Mouse (Mus musculus) heart, postnatal 25 days (tissue): Measurements from ENCODE around the gene Abcf3. TPM values are rescaled to one million over a fixed set of nuclear protein-coding genes. Genes with fewer than 3 reads are reported as not detected.

Source experiments
- DNase-seq: peaks from one replicate; pipeline ENCODE4 v3.0.0; 2022; ENCODE audit warnings: low spot score
- intact Hi-C: fragments of 180-260 bp; cut with DNase I; formaldehyde crosslinking; loops from one replicate; pipeline ENCODE4 v1.15.1; 2025
- total RNA-seq, 2 experiments: library from RNA; stranded (reverse); gene quantifications; 2 replicates each; pipeline ENCODE4 v1.2.3; 2021

Abcf3 gene
- total RNA-seq, 2 experiments from 2014 or later: 64.9 to 69.4 TPM

DNA sequence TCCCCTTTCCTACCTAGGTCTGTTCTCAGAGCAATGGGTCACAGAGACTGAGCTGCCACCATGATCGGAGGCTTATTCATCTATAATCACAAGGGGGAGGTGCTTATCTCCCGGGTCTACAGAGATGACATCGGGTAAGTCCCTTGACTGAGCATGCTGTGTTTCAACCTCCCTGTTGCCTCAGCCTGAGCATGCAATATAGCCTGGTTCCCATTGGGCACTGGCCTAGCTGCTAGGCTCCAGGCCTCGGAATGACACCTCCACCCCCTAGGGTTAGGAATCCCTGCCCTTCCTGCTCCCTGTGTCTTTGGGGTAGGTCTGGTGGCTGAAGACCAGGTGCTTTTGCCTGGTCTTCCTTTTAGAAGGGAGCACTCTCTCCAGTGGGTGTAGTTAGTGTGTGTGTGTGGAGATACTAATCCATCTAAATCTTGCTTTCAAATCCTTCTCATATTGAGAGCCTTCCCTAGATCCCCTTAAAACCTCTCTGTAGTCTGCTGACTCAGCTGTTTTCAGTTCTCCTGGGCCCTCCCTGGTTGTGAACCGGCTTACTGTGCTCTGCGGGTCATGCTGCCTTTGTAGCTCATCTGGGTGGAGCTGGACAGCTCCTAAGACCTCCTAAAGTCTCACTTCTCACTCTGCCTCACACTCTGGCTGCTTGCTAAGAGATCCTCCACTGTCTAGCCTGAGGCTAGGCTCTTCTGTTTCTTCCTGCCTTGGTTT, 10.6 kb upstream of the Abcf3 start:
- intact Hi-C loops: loop anchor here (5.0 kb wide), 1 partner anchor 180 kb away; the partner anchor contains the start of genes Clcn2 and Polr2h
- no peak for DNase-seq

DNA sequence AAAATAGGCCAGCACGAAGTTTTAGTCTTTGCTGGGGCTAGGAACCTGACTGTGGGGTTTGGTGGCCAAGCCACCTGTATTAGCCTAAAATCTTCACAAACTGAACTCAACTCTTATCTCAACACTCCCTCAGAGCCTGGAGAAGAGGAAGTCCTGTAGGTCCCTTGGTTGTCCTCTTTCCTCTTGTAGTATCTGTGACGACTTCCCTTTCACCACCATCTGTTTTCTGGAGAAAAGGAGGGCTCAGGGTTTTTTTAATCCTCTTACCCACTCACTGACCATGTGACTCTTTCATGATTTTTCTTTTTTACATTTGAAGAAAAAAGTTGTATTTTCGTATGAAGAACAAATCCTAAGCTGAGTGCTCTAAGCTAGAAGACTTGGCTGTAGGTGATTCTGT, 8.7 kb upstream of the Abcf3 start:
- DNase-seq: no peak
- intact Hi-C loops: loop anchor here (5.0 kb wide), 1 partner anchor 178 kb away; the partner anchor contains the start of genes Clcn2 and Polr2h

DNA sequence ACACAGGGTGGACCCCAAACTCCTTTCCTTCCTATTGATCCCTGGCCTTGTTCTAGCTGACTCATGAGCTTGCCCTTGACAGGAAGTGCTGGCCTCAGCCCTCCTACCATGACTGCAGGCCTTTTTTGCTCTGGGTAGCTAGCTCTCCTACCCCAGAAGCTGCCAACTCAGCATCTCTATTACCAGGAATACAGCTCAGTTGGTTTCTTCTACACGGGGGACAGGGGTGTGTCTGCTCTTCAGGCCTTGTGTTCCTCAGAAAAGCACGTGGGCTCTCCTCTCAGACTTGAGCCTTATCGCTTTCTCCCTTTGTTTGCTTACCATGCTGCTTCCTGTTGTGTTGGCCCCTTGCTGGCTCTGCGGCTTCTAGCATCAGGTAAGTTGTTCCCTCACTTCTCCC, 7.9 kb upstream of the Abcf3 start:
- DNase-seq: no peak
- intact Hi-C loops: no loop called here

DNA sequence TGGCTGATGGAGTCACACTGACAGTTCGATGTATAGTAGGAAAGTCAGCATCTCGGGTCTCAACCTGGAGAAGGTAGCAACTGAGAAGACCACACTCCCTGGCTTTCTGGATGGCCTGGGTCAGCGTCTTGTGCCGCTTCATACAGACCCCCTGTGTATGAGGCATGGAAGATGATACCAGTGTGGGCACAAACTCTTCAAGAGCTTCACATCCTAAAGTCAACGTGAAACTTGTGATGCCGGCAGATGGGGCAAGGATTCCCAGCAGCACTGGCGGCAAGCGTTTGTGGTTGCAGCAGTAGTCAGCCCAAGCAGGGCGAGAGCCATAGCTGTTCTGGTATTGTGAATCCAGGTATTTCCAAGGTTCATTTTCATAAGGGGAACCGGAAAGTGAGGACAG, 2.7 kb upstream of the Abcf3 start:
- intact Hi-C loops: loop anchor here (5.0 kb wide), 2 partner anchors 48 to 97 kb away; partner anchors contain the start of gene Eif2b5

DNA sequence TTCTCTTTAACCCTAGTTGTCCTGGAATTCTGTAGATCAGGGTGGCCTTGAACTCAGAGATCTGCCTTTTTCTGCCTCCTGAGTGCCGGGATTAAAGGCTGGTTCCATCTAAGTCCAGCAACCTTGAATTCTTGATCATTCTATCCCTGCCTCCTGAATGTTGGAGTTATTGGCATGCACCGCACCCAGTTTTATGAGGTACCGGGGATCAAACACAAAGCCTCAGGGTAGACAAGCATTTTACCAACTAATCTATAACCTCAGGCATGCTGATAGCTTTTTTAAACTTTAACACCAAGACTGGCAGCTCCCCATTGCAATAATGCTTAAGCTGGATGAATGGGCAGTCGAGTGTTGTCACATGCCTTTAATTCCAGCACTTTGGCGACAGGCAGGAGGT, 954 bp upstream of the Abcf3 start:
- no peak for DNase-seq
- intact Hi-C loops: loop anchor here (5.0 kb wide), 2 partner anchors 50 to 95 kb away; partner anchors contain the start of gene Eif2b5

More for the DNA sequence above, 2.7 kb upstream of the Abcf3 start:
- no peak for DNase-seq

DNA sequence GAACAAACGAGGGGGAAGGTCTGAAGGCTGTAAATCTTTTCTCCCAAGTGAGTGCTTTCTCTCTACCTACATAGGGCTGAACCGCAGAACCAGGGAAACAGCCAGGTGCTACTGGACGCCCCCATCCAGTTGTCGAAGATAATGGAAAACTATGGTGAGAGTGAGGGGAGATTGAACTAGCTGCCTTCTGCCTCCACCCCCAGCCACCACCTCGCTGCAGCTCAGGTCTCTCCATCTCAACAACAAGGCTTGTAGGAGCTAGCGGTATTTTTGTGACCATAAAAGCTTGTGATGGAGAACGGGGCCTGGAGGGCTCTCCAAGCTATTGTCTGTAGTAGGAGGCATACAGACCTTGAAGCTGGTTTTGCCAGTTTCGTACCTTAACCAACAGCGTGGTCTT, 784 bp downstream of the Abcf3 start:
- intact Hi-C loops: loop anchor here (5.0 kb wide), 2 partner anchors 52 to 93 kb away; partner anchors contain the start of gene Eif2b5
- DNase-seq: no peak

DNA sequence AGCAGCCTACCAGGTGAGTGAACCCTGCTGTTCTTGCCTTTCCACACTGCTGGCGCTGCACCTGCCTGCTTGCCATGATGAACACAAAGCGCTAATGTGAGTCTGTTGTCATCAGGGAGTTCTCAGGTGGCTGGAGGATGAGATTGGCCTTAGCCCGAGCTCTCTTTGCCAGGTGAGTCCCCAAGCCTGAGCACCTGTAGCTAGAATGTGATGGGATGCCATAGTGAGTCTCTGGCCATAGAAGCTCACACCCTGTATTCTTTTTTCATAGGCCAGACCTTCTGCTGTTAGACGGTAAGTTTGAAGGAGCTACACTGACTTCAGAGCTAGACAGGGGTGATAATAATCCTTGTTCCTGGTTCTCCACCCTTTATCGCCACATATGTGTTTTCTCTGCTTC, 3.3 kb downstream of the Abcf3 start:
- DNase-seq: no peak
- intact Hi-C loops: loop anchor here (5.0 kb wide), 1 partner anchor 66 kb away; no protein-coding TSS in a partner anchor

DNA sequence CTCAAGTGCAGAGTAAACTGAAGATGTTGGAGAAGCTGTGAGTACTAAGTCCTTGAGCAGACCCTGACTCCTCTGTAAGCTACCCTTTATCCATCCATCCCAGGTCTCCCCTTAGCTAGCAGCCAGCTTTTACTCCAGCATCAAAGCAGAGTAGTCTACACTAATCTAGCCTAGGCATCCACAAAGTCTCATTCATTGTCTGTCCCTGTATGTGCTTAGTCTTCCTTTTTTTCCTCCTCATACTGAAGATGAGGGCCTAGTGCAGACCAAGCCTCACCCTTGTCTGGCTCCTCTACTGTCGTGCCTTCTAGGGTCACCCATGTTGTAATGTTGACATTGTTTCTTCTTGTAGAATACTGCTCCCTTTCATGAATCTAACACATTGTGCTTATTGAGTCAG, 4.2 kb downstream of the Abcf3 start:
- intact Hi-C loops: loop anchor here (5.0 kb wide), 1 partner anchor 65 kb away; no protein-coding TSS in a partner anchor
- DNase-seq: no peak

DNA sequence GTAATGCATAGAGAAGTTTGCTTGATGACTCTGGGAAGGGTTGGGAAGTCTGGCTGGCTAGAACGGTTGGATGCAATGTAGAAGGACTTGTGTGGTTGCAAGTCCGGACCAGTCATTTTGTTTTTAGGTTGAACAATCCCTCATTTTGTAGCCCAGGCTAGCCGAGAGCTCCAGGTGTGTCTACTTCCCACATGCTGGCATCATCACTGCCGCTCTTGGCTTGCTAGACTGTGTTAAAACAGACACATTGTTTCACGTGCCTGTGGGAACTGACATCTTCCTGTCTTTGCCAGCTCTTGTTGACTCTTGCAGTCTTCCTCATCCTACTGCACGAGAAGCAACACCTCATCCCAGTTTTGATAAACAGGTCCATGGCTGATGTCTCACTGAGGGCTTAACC, 6.6 kb downstream of the Abcf3 start:
- intact Hi-C loops: loop anchor here (5.0 kb wide), 1 partner anchor 62 kb away; no protein-coding TSS in a partner anchor
- DNase-seq: no peak

DNA sequence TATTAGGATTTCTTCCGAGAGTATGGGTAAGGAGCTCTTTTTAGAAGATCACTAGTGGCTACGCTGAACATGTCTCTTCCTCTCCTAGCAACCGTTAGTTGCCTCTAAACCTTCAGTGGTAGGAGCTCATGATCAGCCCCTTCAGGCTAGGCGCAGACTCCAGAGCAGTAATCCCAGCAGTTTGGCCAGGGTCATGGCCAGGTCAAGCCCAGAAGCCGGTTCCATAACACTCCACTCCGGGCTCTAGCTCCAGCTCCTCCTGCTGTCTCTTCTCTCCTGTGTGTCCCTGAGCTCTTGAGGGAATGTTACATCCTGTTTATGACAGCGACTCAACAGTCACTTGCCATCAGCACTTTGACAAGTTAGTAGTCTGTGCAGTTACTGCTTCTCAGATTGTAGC, 9.0 kb downstream of the Abcf3 start:
- no peak for DNase-seq
- intact Hi-C loops: no loop called here

DNA sequence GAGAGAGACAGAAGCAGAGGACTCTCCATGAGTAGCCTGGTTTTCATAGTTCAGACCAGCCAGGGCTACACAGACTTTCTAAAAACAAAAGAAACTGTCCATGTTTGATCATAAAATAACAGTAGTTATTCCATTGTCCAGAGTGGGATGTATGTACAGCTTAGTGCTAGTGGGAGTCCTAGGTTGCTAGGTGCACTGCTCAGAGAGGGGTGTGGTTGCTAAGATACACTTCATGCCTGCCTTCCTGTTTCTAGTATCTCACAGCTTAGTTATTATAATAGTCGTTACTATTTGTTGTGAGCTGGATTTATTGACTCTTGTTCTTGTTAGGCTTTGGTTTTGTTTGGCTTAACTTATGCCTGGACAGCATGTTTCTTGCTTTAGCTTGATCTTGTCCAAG, 16.7 kb downstream of the Abcf3 start:
- no peak for DNase-seq
- intact Hi-C loops: loop anchor here (2.0 kb wide), 1 partner anchor 16 kb away; no protein-coding TSS in a partner anchor

DNA sequence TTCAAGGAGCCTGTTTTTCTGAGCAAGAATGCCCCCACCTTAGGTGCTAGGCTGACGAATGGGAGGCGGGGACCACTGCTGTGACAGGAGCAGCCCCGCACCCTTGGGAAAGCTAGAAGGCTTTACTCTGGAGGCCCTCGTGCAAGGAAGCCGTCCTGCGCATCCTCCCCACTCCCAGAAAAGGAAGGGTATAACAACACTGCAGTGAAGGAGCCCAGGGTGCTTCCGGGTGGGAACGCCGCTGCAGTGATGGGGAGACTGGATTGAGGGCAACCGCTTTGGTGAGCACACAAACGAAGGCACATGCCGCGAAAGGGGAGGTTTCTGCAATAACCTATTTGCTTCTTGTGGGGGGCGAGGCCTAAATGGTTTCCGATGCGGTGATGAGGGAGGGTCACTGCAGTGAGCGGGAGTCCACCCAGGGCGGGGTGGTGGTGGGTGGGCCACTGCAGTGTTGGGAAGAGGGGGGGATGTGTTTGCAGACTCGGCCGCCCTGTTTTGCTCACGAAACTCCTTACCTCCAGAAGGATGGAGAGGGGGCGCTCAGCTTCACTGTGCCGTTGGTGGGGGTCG, 41.1 kb downstream of the Abcf3 start, which contains the start of gene Vwa5b2:
Gene Vwa5b2, plus strand, starts transcription at position 106 of the 573 bp plus-strand sequence.
- no peak for DNase-seq
- intact Hi-C loops: no loop called here

DNA sequence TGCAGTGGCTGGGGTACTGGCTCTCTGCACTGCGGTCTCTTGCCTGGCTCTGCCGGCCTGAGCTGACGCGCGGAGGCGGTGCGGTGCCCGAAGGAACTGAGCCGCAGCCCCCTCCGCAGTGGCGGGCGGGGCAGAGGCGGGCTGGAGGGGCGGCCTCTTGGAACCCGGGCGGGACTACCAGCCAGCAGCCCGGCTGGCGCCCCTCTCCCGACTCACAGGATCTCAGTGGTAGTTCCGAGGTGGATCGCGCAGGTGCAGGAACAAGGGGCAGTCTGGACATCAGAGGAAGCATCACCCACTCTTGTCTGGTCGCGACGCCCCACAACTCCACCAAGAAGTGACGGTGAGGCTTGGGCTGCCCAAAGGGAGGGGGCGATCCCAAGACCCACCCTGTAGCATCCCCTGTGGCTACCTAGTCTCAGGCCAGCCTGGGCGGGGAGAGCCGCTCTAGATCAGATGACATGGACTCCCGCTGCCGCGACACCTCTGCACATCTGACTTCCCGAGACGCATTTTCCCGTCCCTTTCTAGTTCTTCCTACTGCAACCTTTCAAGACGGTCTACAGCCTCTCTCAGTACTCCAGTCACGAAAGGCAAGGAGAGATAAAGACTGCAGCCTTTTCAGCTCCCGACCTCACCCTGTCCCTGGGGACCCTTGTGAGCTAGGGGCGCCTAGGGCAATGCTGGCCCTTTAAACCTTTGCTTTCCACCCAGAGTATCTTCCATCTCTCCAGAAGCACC, 41.7 kb downstream of the Abcf3 start:
- DNase-seq: no peak
- intact Hi-C loops: no loop called here

DNA sequence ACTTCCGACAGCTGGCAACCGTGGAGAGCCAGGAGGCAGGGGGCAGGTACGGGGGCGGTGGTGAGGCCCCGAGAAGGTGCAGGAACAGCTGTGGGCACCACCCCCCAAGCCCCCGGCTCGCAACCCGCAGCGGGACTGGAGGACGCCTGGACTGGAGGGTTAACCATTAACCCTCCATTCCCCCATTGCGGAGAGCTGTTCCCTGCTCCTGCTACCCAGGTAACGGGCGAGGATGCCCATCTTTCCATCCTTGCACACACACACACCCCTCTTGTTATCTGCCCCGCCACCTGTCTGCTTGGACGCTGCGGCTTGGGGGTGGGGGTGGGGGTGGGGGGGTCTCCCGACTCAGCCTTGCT, 42.3 kb downstream of the Abcf3 start:
- intact Hi-C loops: no loop called here
- no peak for DNase-seq

DNA sequence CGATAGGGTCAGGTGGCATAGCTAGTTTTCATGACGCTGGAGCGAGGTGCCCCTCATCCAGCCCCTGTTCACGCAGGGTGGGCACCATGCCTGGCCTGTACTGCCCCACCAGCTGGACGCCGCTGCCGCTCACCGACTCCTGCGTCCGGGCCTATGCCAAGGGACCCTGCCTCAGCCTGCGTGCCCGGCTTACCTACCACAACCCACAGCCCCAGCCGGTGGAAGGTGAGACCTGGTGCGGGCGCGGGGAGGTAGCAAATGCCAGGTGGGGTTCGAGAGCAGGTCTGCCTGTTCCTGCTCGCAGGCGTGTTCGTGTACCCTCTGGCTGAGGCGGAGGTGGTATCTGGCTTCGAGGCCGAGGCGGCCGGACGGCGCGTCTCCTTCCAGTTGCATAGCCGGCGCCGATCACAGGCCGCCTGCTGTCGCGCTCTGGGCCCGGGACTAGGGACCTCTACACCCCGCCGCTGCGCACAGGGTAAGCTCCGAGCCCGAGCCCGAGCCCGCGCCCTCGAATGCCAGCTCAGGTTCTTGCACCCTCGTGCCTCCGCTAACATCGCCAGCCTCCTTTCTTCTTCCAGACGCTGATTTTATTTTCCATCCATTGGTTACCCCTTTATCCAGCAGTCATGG, 42.8 kb downstream of the Abcf3 start:
- intact Hi-C loops: no loop called here
- no peak for DNase-seq

DNA sequence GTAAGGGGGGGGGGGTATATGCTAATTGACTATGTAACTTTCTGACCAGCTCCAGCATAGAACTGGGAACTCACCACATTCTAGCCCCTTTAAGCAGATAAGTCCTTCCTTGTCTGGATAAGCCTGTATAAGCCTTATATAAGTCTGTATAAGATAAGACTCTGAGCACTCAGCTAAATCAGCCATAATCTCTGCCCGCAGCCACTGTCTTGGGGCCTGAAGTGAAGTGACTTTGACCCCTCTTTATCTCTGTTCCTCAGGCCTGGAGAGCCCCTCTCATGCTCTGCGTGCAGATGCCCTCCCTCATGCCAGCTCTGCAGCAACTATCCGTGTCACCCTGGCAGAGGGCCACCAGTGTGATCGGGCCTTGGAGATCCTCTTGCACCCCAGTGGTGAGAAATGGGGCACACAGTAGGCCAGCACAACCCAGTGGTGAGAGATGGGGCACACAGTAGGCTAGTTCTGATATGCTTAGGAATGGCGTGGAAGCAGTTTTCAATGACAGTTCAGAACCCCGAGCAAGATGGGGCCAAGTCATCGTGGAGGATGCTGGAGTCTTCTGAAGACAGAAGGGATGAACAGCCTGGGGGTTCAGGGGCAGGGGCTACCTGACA, 46.8 kb downstream of the Abcf3 start:
- no peak for DNase-seq
- intact Hi-C loops: no loop called here

DNA sequence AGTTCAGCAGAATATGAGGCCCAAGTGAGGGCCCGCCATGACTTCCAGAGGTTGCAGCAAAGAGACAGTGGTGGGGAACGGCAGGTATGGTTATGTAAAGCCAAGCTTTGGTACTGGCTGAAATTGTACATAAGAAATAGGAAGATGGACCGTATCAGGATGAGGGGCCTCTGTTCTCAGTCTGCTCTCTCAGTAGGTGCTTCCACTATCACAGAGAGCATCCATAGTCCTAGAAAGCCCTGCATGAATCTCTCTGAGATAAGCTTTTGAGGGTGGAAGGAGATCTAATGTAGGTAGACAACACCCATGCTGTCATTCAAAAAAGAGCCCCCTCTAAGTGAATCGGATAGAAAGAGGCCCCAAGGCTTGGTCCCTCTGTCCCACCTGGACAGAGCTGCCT, 47.4 kb downstream of the Abcf3 start:
- intact Hi-C loops: no loop called here

DNA sequence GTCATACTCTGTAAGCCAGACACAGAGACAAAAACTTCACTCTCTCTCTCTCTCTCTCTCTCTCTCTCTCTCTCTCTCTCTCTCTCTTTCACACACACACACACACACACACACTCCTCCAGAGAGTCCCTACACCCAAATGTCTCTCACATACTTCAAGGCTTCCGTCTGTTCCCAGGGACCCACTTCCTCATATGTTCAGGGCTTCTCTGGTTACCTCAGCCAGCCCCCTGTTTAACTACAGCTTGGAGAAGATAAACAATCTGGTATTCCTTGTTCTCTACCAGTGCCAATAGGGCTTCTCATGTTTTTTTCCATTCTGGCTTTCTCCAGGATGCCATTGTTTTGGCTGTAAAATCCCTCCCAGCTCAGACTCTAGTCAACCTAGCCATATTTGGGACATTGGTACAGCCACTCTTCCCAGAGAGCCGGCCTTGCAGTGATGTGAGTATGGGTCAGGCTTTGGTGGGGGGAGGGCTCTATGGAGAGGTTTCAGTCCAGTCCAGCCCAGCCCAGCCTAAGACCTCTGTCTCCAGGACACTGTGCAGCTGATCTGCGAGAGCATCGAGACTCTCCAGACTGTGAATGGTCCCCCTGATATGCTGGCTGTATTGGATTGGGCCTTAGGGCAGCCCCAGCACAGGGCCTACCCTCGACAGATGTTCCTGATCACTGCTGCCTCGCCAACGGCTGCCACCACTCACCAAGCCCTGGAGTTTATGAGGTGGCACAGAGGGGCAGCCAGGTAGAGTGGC, 48.5 kb downstream of the Abcf3 start:
- intact Hi-C loops: no loop called here
- no peak for DNase-seq

More for the DNA sequence above, 47.4 kb downstream of the Abcf3 start:
- DNase-seq: no peak

DNA sequence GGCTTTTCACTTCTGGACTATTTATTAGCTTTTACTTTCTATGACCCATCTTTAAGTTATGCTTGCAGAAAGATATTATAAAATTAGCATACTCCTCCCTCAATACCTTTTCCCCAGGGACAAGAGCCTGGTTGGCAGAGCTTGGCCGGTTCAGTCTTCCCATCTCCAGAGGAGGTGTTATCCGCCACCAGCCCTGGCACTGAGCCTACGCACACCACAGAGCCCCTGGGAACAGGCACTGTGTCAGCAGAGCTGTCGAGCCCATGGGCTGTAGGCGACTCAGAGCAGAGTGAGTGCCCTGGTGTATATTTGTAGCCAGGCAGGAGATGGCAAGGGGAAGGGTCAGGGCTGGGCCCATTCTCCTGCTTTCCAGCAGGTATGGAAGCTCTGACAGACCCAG, 52.1 kb downstream of the Abcf3 start:
- intact Hi-C loops: no loop called here
- no peak for DNase-seq
